Mouse (Mus musculus) 3134 (cell line): ENCODE measurements around the gene Frmd4b.

Source experiments
- DNase-seq: peaks from one replicate; pipeline ENCODE4 v3.0.0-alpha.2; 2011; ENCODE audit warnings: low spot score; ENCODE audit not compliant: insufficient read length; ENCODE audit errors: extremely low read depth

Frmd4b gene

DNA sequence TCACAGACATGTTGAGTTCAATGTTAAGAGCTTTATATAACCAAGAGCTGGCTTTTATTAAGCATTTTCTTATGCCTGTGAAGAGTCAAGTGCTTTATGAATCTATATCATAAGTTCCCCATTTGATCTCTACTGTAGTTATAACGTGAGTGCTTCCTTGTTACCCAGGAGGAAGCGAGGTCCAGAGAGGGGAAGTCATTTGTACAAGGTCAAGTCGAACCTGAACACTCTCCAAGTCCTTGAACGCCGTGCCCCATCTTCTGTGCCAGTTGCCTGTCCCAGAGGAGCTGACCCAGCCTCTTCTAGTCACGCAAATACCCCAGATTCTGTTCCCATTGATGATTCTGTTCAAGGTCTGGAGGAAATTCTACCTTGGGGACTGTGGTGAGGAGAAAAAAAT is 135.4 kb downstream of the Frmd4b start:
- no peak for DNase-seq

- no peak for DNase-seq
These were observed 138.1 kb downstream of the Frmd4b start for GRCm38 (mm10) chr6:97478981-97479860.

GRCm38 (mm10) chr6:97473672-97474071 is 143.7 kb downstream of the Frmd4b start:
- DNase-seq: no peak

DNA sequence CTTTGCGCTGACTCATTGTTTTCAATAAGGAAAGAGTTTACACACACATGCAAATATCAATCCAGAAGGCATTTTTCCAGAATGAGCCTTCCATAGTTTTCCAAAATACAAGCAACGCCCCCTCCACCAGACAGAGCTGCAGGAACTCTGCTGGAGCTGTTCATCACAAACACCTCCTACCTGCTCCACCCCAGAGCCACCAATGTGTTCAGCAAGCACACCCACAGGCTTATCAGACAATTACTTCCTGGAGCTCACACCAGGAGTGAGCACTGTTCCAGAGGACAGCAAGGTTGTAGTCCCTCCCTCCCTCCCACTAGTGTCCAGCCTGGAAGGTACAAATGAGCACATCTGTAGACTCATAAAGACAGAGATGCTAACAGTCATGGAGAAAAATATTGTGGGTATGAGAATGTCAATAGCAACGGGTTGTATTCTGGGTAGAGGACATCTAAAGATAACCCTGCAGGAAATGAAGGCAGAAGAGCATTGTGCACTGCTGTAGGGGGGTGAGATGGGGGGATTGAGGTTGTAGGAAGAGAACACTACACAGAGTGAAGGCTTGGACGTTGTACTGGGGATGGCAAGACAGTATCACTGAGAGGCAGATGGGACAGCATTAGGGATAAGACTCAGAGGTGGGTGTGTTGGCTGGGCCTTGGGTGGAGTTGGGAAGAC is 144.3 kb downstream of the Frmd4b start:
- DNase-seq: no peak

GRCm38 (mm10) chr6:97463898-97464524 is 153.3 kb downstream of the Frmd4b start:
- DNase-seq: no peak

- no peak for DNase-seq
These were observed 154.9 kb downstream of the Frmd4b start for GRCm38 (mm10) chr6:97462421-97462820.

DNA sequence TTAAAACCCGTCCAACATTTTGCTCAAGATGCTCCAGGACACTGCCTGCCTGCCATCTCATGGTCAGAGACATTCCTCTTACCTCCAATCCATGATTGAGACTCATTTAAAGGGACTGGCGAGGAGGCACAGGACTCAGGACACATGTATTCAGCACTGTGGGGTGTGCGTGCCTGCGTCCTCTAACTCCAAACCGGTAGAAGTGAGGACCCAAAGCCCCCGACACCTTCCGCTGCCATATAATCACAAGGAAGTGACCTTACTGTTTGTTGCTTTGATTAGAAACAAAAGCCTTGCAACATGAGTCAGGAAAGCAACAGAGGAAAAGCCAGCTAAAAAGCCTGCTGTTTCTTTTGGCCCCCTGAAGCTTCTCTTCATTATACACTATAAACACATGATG is 158.2 kb downstream of the Frmd4b start:
- DNase-seq: no peak

DNA sequence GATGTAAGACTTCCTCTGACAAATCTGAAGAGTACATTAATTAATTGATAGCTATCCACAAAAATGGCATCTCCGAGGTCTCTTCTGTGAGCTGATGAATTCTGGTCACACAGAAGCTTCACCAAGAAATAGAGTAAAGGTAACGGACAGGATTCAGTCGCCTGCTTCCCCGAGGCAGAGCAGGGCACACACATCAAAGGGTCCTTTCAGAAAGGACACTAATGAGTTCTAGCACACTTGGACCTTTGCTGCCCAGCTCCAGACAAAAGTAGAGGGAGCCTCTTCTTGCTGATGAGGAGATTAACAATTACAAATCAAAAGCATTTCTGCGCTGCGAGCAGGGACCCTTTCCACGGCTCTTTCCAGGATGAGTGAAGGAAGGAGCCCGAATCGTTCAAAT is 159.0 kb downstream of the Frmd4b start:
- no peak for DNase-seq

DNA sequence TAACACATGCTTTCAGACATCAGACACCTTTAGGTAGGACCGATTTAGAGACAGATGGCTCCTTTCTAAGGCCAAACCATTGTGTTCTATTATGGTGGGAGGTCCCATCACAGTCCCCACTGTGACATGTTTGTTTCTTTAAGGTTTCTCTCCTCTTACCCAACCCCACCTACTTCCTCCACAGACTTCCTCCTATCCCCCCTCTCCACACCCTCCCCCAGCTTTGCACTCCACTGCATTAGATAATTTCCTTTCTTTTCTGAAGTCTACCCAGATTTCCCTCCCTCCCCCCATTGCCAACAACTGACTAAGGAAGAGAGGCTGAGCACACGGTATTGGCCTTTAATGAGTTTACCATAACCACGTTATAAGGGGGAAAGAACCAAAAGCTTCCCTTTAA is 159.4 kb downstream of the Frmd4b start:
- DNase-seq: no peak

DNA sequence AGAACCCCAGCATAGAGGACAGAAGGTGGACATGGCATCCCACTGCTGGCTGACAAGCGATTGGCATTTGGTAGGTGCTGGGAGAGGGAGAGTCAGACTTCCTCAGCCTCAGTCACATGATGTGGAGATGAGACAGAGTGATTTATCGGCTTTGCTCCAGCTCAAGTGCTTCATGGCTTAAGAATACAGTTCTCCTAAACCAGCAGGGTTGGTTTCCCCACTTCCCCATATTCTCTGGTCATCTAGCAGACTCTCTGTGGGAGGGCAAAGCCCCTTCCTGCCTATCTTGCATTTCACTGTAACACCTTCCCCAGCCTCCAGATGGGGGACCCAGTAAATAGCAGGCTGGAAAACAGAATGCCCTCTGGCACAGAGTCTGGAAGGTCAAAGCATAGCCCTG is 160.1 kb downstream of the Frmd4b start:
- no peak for DNase-seq

- no peak for DNase-seq
These were observed 165.1 kb downstream of the Frmd4b start for GRCm38 (mm10) chr6:97452223-97452622.

GRCm38 (mm10) chr6:97449806-97450205 is 167.5 kb downstream of the Frmd4b start:
- no peak for DNase-seq

DNA sequence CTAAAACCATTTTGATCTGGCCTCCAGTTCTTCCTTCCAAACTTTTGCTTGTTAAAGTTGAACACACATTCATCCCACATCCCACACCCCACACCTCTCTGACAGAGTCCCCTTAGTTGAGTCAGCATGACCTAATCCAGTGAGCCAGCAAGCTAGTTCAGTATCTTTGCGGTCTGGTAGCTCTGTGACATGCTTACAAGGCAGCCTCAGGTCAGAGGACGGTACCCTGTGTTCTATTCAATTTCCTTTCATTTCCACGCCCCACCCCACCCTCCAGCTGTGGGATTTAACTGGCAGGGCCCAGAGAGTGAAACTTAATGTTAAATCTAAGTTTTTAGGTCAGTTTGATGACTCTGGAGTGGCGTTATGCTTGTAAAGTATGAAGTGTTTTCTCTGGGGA is 170.3 kb downstream of the Frmd4b start:
- DNase-seq: peak; percentile 54

- no peak for DNase-seq
These were observed 173.2 kb downstream of the Frmd4b start for GRCm38 (mm10) chr6:97444145-97444544.

DNA sequence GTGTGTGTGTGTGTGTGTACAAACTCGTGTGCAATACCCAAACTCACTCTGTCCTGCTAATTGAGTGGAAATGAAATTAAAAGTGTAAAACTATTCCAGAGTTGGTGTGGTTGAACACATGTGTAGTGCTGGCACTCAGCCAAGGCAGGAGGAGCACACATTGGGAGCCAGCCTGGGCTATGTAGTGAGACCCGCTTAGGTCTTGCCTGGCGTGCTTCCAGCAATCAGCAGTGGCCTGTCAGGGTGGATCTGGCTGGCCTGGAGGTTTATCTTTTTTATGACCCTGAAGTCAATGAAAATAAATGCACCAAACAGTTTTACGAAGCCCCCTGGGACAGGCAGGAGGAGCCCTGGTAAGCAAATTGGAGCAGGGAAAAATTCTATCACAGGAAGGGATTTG is 173.8 kb downstream of the Frmd4b start:
- no peak for DNase-seq

DNA sequence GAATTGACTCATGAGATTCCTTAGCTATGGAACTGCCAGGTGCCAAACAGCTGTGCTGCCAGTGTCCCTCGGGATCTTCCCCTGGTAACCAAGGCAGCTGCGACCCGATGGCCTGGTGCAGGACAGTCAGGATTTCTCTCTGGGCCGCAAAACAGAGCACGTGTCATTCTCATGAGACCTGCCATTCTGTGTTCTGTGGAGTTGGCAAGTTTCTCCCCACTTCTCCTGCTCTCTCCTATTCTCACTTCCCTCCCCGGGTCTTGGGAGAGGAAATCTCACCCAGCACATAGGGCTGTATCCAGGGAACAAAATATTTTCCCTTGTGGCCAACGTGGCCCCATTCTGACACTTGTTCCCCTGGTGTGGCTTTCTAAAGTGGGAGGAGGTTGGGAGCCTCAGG is 176.0 kb downstream of the Frmd4b start:
- DNase-seq: peak; percentile 37

- DNase-seq: no peak
These were observed 178.3 kb downstream of the Frmd4b start for GRCm38 (mm10) chr6:97438918-97439645.

- DNase-seq: no peak
These were observed 182.6 kb downstream of the Frmd4b start for GRCm38 (mm10) chr6:97434753-97435152.

GRCm38 (mm10) chr6:97431309-97432004 is 185.9 kb downstream of the Frmd4b start:
- DNase-seq: no peak

DNA sequence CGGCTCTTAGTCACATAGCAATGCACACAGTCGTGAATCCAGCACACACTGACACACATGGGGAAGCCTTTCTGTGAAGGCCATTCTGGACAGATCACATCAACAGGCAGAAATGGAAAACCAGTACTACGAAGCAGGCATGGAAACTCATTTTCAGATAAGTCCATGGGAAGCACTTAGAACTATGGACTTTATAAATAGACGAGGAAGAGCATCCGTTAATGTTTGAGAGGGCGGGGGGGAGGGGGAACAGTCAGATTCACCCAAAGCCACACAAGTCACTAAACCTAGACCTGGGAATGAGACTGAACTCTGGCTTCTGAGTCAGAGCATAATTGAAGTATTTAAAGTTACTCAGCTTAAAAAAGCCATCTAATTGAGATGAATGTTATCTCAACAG is 186.8 kb downstream of the Frmd4b start:
- DNase-seq: no peak
